Mouse (Mus musculus) erythroblast, embryonic 14.5 days (primary cell): ENCODE results near the gene Plekhm1. TPM values are rescaled to one million over a fixed set of nuclear protein-coding genes. Genes with fewer than 3 reads are reported as not detected.
"Not testable (repeated sequence)": the region's sequence is repeated elsewhere in the genome, so short reads cannot be mapped to it uniquely, and the experiment has no call there.

Experiments
- H3K27me3 ChIP-seq: 2 replicates; pipeline ENCODE4 v1.6.1; 2012; ENCODE audit warnings: inconsistent platforms; ENCODE audit not compliant: control insufficient read depth
- H3K36me3 ChIP-seq: 2 replicates; pipeline ENCODE4 v1.6.1; 2012; ENCODE audit warnings: mild to moderate bottlenecking, inconsistent platforms; ENCODE audit not compliant: control insufficient read depth
- H3K4me1 ChIP-seq: 2 replicates; pipeline ENCODE4 v1.6.1; 2012; ENCODE audit warnings: inconsistent platforms; ENCODE audit not compliant: control insufficient read depth
- H3K4me3 ChIP-seq: replicated peaks from 2 replicates; pipeline ENCODE3; 2012; ENCODE audit warnings: moderate library complexity, mild to moderate bottlenecking, inconsistent platforms
- H3K9me3 ChIP-seq: 2 replicates; pipeline ENCODE4 v1.6.1; 2012; ENCODE audit warnings: low read length, inconsistent platforms, mixed read lengths; ENCODE audit not compliant: control insufficient read depth
- GATA1 ChIP-seq: IDR thresholded peaks from 2 replicates; pipeline ENCODE4 v1.6.1; 2012; ENCODE audit warnings: low read length, inconsistent platforms, mixed read lengths
- TAL1 ChIP-seq: IDR thresholded peaks from 3 replicates; pipeline ENCODE4 v1.6.1; 2012; ENCODE audit warnings: low read length, inconsistent platforms, mixed read lengths
- polyA plus RNA-seq: library from polyadenylated mRNA; stranded (reverse); fragments of >175 nt; gene quantifications from 2 replicates; pipeline ENCODE4 v1.2.3, GENCODE M21; 2012

Plekhm1 gene
- polyA plus RNA-seq, 1 experiment = 0.51 TPM

DNA sequence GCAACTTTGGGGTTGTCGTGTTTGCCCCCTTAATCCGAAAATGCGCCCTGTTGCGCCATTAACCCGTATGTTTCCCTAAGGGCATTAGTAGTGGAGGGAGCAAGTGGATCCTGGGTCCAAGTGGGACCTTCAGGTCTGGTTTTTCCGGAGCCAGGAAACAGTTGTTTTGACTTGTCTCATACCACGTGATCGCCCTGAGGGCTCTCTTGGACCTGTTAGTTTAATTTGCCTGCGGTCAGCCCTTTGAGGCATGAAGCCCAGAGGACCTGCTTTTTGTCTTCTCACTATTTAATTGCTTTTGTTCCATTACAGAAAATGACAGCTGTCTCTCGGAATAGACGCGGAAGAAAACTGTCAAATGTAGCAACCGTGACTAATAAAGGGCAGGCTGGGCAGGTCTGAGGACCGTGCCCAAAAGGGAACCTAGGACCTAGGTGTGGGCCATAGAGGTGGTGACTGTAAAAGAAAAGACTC lies 500 bp upstream of the Plekhm1 start:
- Histone ChIP-seq H3K36me3 (peaks cover 9% of the 10 kb centered on the region), H3K4me1 (peaks cover 25% of the 10 kb centered on the region), H3K4me3 (peak overlapping the region; percentile 89), H3K27me3 (peaks cover 12% of the 10 kb centered on the region), H3K9me3 (no peaks in the 10 kb centered on the region)
- no peak for TF ChIP-seq TAL1
- no peak for TF ChIP-seq GATA1

DNA sequence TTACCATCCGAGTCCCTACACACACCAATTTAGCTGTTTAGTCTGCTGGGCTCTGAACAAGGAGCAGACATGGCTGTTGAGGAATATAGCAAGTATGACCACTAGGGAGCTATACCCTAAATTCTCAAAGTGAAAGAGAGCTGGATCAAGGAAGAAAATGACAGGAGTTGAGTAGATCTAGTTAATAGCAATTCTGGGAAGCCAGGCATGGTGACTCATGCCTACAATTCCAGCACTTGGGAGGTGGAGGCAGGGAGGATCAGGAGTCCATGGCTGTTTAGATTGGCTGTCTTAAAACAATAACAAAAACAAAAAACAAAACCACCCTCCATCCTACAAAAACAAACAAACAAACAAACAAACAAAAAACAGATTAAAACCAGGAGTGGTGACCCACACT lies 1.2 kb downstream of the Plekhm1 start:
- H3K4me1 ChIP-seq = peaks cover 25% of the 10 kb centered on the region
- H3K27me3 ChIP-seq = peaks cover 10% of the 10 kb centered on the region
- H3K36me3 ChIP-seq = peaks cover 13% of the 10 kb centered on the region
- no peaks in the 10 kb centered on the region for H3K9me3 ChIP-seq
- H3K4me3 ChIP-seq = peak overlapping the region; percentile 89
- TF ChIP-seq TAL1 = no peak
- TF ChIP-seq GATA1 = no peak

DNA sequence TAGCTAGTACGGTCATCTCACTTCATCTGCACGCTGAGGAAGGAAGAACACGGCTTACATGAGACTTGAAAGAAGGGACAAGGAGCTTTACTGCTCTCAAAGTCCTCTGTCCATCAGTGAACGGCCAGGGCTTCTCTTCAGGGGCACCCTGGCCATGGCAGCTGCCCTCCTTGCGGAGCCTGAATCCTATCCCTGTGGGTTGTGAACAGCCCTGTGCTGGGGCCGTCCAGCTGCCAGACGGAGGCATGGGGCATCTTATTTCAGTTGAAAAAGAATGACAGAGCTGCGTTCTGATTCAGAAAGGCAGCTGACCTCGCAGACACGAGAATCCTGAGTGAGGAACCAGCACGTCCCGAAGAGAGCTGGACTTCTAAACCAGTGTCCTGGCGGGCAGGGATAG lies 3.6 kb downstream of the Plekhm1 start:
- H3K27me3 ChIP-seq = no peaks in the 10 kb centered on the region
- H3K36me3 ChIP-seq = peaks cover 30% of the 10 kb centered on the region
- H3K9me3 ChIP-seq = peaks cover 5% of the 10 kb centered on the region
- TF ChIP-seq TAL1 (no peak), GATA1 (no peak)
- no peak overlapping the region for H3K4me3 ChIP-seq
- peaks cover 34% of the 10 kb centered on the region for H3K4me1 ChIP-seq

DNA sequence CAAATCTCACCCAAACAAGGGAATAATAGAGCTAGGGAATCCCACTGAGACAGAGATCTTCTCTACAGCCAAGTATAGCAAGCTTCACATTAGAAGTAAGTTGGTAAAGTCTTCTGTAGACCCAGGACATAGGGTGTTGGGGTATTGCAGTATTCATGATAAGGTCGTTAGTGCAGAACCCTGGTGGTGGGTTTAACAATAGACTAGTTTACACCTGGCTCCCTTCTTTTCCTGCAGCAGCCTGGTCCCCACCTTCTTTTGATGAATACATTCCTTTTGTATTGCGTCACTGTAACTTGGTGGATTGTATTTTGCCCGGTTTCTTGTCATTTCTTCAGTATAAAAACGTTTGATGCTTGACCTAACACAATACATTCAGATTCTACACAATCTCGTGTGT lies 5.4 kb downstream of the Plekhm1 start:
- peaks cover 26% of the 10 kb centered on the region for H3K4me1 ChIP-seq
- not testable (repeated sequence) for H3K9me3 ChIP-seq, H3K4me3 ChIP-seq, H3K27me3 ChIP-seq
- H3K36me3 ChIP-seq = peaks cover 48% of the 10 kb centered on the region

DNA sequence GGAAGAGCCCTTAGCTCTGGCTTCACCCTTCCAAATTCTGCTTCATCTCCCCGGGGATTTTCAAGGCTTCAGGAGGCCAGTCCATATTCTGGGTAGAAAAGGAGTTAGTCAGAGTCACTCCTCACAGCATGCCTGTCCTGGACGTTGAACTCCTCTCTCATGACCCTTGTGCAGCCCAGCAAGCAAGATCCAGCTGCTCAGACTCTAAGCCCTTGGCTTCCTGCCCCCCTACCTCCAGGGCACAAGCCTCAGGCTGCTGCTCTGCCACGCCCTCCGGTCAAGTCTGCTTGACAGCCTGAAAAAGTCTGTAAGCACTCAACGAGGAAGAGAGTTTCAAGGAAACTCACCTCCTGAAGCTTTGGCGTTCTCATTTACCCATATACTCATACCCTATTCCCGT lies 5.9 kb downstream of the Plekhm1 start:
- Histone ChIP-seq H3K27me3 (no peaks in the 10 kb centered on the region), H3K36me3 (peaks cover 51% of the 10 kb centered on the region), H3K9me3 (peaks cover 5% of the 10 kb centered on the region), H3K4me1 (peaks cover 20% of the 10 kb centered on the region), H3K4me3 (no peak overlapping the region)
- TF ChIP-seq TAL1 (no peak), GATA1 (no peak)

DNA sequence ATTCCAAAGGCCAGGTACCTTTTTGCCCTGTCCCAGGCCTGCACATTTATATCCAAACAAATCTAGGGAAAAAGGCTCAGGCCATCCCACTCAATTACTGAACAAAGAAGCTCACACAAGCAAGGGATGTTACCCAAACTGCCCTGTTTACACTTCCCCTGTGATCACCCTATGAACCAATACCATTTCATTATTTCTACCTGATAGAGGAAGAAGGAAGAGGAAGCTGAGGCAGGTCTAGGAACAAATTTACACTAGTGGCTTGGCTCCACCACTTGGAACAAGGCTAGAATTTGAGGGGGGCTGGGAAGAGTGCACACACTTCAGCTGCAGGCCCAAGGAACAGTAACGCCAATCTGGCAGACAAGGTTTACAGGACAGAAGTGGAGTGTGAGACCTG lies 6.7 kb downstream of the Plekhm1 start:
- H3K36me3 ChIP-seq = peaks cover 51% of the 10 kb centered on the region
- no peaks in the 10 kb centered on the region for H3K27me3 ChIP-seq
- TF ChIP-seq TAL1 (no peak), GATA1 (no peak)
- peaks cover 5% of the 10 kb centered on the region for H3K9me3 ChIP-seq
- H3K4me1 ChIP-seq = peaks cover 13% of the 10 kb centered on the region
- no peak overlapping the region for H3K4me3 ChIP-seq

DNA sequence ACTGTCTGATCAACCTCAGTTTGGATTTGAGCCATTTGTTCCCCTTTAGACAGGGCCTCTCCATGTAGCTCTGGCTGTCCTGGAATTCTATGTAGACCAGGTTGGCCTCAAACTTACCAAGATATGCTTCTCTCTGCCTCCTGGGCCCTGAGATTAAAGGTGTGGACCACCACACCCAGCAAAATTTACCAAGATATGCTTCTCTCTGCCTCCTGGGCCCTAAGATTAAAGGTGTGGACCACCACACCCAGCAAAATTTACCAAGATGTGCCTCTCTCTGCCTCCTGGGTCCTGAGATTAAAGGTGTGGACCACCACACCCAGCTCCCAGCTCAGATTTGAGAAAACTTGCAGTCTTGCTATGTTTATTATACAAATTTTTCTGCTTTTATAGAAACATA lies 7.9 kb downstream of the Plekhm1 start:
- H3K4me3 ChIP-seq = no peak overlapping the region
- peaks cover 5% of the 10 kb centered on the region for H3K9me3 ChIP-seq
- peaks cover 14% of the 10 kb centered on the region for H3K4me1 ChIP-seq
- H3K36me3 ChIP-seq = peaks cover 54% of the 10 kb centered on the region
- H3K27me3 ChIP-seq = no peaks in the 10 kb centered on the region
- TF ChIP-seq TAL1 (no peak), GATA1 (no peak)

DNA sequence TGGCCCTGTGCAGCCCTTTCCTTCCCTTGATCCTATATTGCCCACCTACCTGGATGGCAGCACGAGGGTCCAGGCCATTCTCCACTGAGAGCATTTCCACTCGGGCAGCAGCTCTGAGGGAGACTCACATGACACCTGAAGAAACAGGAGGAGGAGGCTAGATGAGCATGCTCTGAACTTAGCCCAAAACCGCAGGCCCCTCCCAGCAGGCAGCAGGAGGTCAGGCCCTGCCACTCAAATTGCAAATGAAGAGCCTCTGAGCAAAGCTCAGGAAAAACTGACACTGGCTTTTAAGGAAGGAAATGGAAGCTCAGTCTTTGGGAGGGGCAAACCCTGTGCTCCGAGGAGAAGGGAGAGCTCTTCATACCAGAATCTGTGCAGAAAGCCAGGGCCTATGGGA lies 8.7 kb downstream of the Plekhm1 start:
- no peak for TF ChIP-seq TAL1
- no peak for TF ChIP-seq GATA1
- H3K9me3 ChIP-seq = peaks cover 5% of the 10 kb centered on the region
- peaks cover 53% of the 10 kb centered on the region for H3K36me3 ChIP-seq
- H3K4me3 ChIP-seq = no peak overlapping the region
- H3K27me3 ChIP-seq = no peaks in the 10 kb centered on the region
- H3K4me1 ChIP-seq = peaks cover 14% of the 10 kb centered on the region

DNA sequence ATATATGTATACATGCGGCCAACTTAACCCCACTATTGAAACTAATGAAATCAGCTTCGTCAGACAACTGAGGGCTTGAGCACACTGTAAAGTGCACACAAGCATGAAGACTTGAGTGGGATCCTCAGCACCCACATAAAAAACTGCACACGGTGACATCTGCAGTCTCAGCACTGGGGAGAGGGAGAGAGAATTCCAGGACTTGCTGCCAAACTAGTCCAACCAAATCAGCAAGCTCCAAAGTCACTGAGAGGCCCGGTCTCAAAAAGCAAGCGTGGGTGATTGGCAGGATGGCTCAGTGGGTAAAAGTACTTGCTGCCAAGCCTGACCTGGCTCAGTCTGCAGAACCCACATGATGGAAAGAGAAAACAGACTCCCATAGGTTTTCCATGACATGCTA lies 9.7 kb downstream of the Plekhm1 start:
- H3K27me3 ChIP-seq = no peaks in the 10 kb centered on the region
- no peak overlapping the region for H3K4me3 ChIP-seq
- peaks cover 48% of the 10 kb centered on the region for H3K36me3 ChIP-seq
- TF ChIP-seq TAL1 (no peak), GATA1 (no peak)
- H3K9me3 ChIP-seq = peaks cover 5% of the 10 kb centered on the region
- H3K4me1 ChIP-seq = peaks cover 14% of the 10 kb centered on the region

DNA sequence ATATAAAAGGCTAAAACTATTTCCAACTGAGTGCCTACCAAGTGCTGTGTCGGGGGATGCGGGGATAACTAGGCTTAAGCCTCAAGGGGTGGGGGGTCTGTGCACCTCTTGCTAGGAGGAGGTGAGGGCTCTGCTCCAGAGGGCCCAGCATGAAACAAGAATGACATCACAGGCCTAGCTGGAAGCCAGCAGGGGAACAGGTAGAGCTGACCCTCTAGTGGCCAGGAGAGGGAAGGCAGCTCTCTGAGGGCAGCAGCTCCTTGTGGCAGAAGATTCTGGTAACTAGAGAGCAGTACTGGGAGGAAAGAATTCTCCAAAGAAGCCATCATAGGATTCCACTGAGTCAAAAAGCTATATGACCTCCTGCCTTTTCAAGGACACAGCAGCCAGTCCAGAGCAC lies 10.3 kb downstream of the Plekhm1 start:
- Histone ChIP-seq H3K36me3 (peaks cover 48% of the 10 kb centered on the region), H3K4me1 (peaks cover 14% of the 10 kb centered on the region), H3K4me3 (no peak overlapping the region), H3K27me3 (no peaks in the 10 kb centered on the region), H3K9me3 (peaks cover 5% of the 10 kb centered on the region)
- TF ChIP-seq GATA1 = no peak
- no peak for TF ChIP-seq TAL1
